Mouse (Mus musculus) heart, embryonic 10.5 days (tissue): ENCODE data around the gene Bcl11b. TPM values are rescaled to one million over a fixed set of nuclear protein-coding genes. Genes with fewer than 3 reads are reported as not detected.

ENCODE experiments used
- DNase-seq: peaks from one replicate; pipeline ENCODE4 v3.0.0-alpha.2; 2017; ENCODE audit warnings: low spot score
- H3K27ac ChIP-seq: fragments of 300-500 bp; sonication (generic); 2 replicates; pipeline ENCODE4 v1.5.1; 2016; ENCODE audit warnings: mild to moderate bottlenecking
- H3K27me3 ChIP-seq: fragments of 300-500 bp; sonication (generic); 2 replicates; pipeline ENCODE4 v1.6.1; 2016; ENCODE audit warnings: mild to moderate bottlenecking; ENCODE audit not compliant: poor library complexity, insufficient read depth, severe bottlenecking
- H3K36me3 ChIP-seq: fragments of 300-500 bp; sonication (generic); 2 replicates; pipeline ENCODE4 v1.6.1; 2016; ENCODE audit warnings: mild to moderate bottlenecking, moderate library complexity
- H3K4me1 ChIP-seq: fragments of 300-500 bp; sonication (generic); 2 replicates; pipeline ENCODE4 v1.6.1; 2016; ENCODE audit warnings: mild to moderate bottlenecking
- H3K4me3 ChIP-seq: fragments of 300-500 bp; sonication (generic); 2 replicates; pipeline ENCODE4 v1.5.1; 2016; ENCODE audit warnings: mild to moderate bottlenecking, moderate library complexity
- H3K9me3 ChIP-seq: fragments of 300-500 bp; sonication (generic); 2 replicates; pipeline ENCODE4 v1.6.1; 2016; ENCODE audit warnings: mild to moderate bottlenecking, moderate library complexity
- WGBS: fragments of 180-500 bp; shearing (Covaris S2); methylation state at CpG from one replicate; pipeline ENCODE4 v1.1.7; 2016; 5-methylcytosine and 5-hydroxymethylcytosine counted together
- polyA plus RNA-seq: library from polyadenylated mRNA; unstranded; fragments of >200 nt; fragmentation: Nextera tagmentation; extraction: Ambion mirVana; gene quantifications from 2 replicates; pipeline ENCODE4 v1.2.1, GENCODE M21; 2016

The Bcl11b gene
- polyA plus RNA-seq, 1 experiment from 2014 or later = 3.3 TPM

DNA sequence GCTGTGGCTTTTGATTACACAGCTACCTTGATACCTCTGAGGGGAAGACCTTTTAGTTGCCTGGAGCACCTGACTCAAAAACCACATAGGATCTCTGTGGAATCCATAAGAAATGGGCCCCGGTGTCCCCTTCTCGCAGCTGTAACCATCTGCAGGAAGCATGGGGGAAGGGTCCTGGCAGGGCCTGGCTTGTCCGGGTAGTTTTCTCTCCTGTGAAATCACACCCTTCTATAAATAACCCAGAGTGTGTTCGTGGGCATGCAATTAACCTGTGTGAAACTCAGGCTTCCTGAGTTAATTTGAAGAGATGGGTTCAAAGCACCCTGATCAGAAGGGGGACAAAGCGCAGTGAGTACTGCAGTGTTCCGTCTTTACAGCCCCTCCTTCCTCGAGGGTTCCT lies 40.5 kb downstream of the Bcl11b start:
- no peaks in the 10 kb centered on the region for H3K36me3 ChIP-seq
- no peaks in the 10 kb centered on the region for H3K9me3 ChIP-seq
- H3K27ac ChIP-seq = peak overlapping the region; percentile 30; the same call in 1 of the 2 replicates
- 45% methylated on average over 7 of the region's 7 CpGs for WGBS
- peaks cover 66% of the 10 kb centered on the region for H3K4me1 ChIP-seq
- no peak overlapping the region; the same call in 1 of the 2 replicates for H3K4me3 ChIP-seq
- peaks cover 18% of the 10 kb centered on the region; the same call in 1 of the 2 replicates for H3K27me3 ChIP-seq
- no peak for DNase-seq

GRCm38 (mm10) chr12:107961843-107962242 lies 41.6 kb downstream of the Bcl11b start:
- WGBS = 89% methylated on average over 15 of the region's 15 CpGs
- DNase-seq = no peak
- Histone ChIP-seq H3K9me3 (no peaks in the 10 kb centered on the region), H3K4me3 (no peak overlapping the region), H3K27me3 (peaks cover 18% of the 10 kb centered on the region; the same call in 1 of the 2 replicates), H3K36me3 (no peaks in the 10 kb centered on the region), H3K4me1 (peaks cover 58% of the 10 kb centered on the region), H3K27ac (no peak overlapping the region)

DNA sequence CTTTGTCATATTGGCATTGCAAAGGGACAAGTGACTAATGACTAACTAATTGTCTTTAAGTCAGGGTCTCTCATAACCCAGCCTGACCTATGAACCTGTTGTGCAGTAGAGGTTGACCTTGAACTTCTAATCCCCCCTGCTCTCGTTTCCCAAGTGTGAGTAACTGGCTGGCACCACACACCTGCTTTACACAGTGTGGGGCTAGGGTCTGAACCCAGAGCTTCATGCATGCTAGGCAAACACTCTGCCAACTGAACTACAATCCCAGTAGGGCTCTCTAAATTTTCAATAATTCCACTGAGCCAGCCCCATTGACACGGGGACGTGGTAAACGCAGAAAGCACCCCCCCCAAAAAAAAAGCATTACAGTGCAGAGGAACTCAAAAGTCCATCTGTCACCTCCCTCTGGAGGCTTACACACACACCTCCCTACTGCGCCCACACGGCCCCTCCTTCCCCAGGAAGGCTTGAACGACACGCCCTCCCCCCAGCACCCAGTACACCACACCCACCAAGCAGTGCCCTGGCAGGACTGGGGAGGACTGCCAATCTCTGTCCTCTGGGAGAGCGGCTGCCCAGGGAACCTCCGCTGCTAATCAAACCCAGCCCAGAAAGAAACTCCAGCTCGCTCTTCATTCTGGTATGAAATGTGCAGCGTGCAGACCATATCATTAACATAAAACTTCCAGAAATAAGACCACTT lies 42.5 kb downstream of the Bcl11b start:
- H3K4me1 ChIP-seq = peaks cover 57% of the 10 kb centered on the region
- H3K27me3 ChIP-seq = peaks cover 12% of the 10 kb centered on the region; the same call in 1 of the 2 replicates
- no peak for DNase-seq
- peak overlapping the region; percentile 64 for H3K27ac ChIP-seq
- H3K4me3 ChIP-seq = no peak overlapping the region
- H3K36me3 ChIP-seq = no peaks in the 10 kb centered on the region
- no peaks in the 10 kb centered on the region for H3K9me3 ChIP-seq
- 57% methylated on average over 12 of the region's 12 CpGs for WGBS

DNA sequence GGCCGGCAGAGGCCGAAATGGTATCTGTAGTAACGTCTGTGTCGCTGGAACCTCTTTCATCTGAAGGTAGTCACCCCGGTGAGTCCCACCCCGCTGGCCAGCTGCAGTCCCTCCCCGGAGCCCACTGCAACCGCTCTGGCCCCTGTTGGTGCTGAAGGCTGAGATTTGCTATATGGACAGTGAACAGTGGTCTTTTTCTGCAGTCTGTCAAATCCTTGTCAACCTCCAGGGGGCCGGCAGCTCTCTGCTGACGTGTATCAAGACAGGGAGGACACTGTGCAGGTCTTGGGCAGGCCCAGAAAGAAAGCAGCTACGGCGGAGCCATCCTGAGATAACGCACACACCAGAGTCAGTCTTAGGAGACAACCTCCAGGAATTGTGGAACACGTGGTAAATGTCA lies 43.0 kb downstream of the Bcl11b start:
- peaks cover 51% of the 10 kb centered on the region for H3K4me1 ChIP-seq
- H3K4me3 ChIP-seq = no peak overlapping the region
- 38% methylated on average over 14 of the region's 14 CpGs for WGBS

GRCm38 (mm10) chr12:107959872-107960271 lies 43.5 kb downstream of the Bcl11b start:
- DNase-seq = no peak
- WGBS = 71% methylated on average over 8 of the region's 8 CpGs
- Histone ChIP-seq H3K9me3 (no peaks in the 10 kb centered on the region), H3K27me3 (peaks cover 11% of the 10 kb centered on the region; the same call in 1 of the 2 replicates), H3K36me3 (no peaks in the 10 kb centered on the region), H3K27ac (no peak overlapping the region), H3K4me3 (no peak overlapping the region), H3K4me1 (peaks cover 48% of the 10 kb centered on the region)

More for the DNA sequence above, 43.0 kb downstream of the Bcl11b start:
- Histone ChIP-seq H3K27me3 (peaks cover 11% of the 10 kb centered on the region; the same call in 1 of the 2 replicates), H3K36me3 (no peaks in the 10 kb centered on the region), H3K27ac (peak overlapping the region; percentile 64), H3K9me3 (no peaks in the 10 kb centered on the region)
- peak; percentile 85 for DNase-seq

DNA sequence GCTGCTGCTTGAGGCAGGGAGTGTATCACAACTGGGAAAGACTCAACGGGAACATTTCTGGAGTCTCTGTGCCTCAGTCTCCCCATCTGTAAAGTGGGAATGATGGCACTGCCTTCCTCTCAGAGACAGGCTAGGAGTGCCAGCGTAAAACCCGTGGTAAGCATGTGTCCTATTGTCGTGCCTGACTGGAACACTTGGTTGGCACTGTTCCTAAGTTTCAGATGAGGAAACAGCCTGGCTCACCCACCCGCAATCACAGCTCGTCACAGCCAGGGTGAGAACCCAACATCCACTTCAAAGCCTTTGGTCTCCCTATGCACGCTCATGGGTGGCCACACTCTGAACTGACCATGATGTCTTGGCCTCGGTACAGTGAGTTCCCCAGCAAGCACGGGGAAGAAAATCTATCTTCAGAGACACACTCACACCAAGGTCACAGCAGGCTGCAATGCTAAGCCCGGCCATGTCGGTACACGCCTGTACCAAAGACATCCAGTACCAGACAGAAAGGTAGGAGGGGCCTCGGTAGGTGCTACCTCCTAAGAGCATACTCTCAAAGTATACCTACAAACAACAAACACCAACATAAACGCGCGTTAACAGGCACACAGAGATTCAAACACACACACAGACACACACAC lies 50.2 kb downstream of the Bcl11b start:
- H3K4me3 ChIP-seq = no peak overlapping the region
- H3K4me1 ChIP-seq = peaks cover 22% of the 10 kb centered on the region
- H3K36me3 ChIP-seq = no peaks in the 10 kb centered on the region
- H3K9me3 ChIP-seq = no peaks in the 10 kb centered on the region
- no peak overlapping the region for H3K27ac ChIP-seq
- 0 out of 2 replicates have a peak, but pooled peaks cover 8% of the 10 kb centered on the region for H3K27me3 ChIP-seq
- WGBS = 90% methylated on average over 16 of the region's 16 CpGs
- no peak for DNase-seq

GRCm38 (mm10) chr12:107952318-107952724 lies 51.1 kb downstream of the Bcl11b start:
- DNase-seq = no peak
- H3K27ac ChIP-seq = no peak overlapping the region
- peaks cover 22% of the 10 kb centered on the region for H3K4me1 ChIP-seq
- H3K9me3 ChIP-seq = no peaks in the 10 kb centered on the region
- WGBS = 80% methylated on average over 20 of the region's 20 CpGs
- no peak overlapping the region for H3K4me3 ChIP-seq
- H3K27me3 ChIP-seq = 0 out of 2 replicates have a peak, but pooled peaks cover 4% of the 10 kb centered on the region
- H3K36me3 ChIP-seq = no peaks in the 10 kb centered on the region

DNA sequence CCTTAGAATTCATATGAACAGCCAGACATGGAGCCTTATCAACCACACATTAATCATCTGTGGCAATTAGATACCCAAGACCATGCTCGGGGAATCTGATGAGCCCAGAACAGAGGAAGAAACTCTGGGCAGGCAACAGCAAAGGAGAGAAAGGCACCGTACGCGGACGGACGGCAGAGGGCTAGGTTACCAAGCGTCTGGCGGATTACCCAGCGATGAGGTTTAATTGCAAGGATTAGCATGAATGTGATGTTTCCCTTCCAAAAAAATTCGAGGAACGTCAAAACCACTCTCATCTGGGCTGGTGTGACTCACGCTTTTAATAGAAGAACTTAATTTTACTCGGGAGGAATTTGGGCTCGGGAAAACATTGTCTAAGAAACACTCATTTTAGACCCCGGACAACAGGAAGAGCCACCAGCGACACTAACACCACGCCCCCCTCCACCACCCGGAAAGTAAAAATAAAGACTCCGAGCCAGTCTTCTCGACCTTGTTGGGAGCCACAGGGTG lies 52.7 kb downstream of the Bcl11b start:
- WGBS = 70% methylated on average over 20 of the region's 20 CpGs
- H3K4me3 ChIP-seq = no peak overlapping the region
- H3K4me1 ChIP-seq = peaks cover 22% of the 10 kb centered on the region
- H3K9me3 ChIP-seq = no peaks in the 10 kb centered on the region
- no peaks in the 10 kb centered on the region for H3K36me3 ChIP-seq
- 0 out of 2 replicates have a peak, but pooled peaks cover 4% of the 10 kb centered on the region for H3K27me3 ChIP-seq
- no peak for DNase-seq
- H3K27ac ChIP-seq = no peak overlapping the region

GRCm38 (mm10) chr12:107949416-107949815 lies 54.0 kb downstream of the Bcl11b start:
- Histone ChIP-seq H3K4me3 (no peak overlapping the region), H3K4me1 (peaks cover 24% of the 10 kb centered on the region), H3K27ac (no peak overlapping the region), H3K9me3 (no peaks in the 10 kb centered on the region), H3K36me3 (no peaks in the 10 kb centered on the region), H3K27me3 (0 out of 2 replicates have a peak, but pooled peaks cover 4% of the 10 kb centered on the region)
- DNase-seq = no peak
- 86% methylated on average over 10 of the region's 10 CpGs for WGBS

GRCm38 (mm10) chr12:107942100-107942499 lies 61.3 kb downstream of the Bcl11b start:
- Histone ChIP-seq H3K27me3 (no peaks in the 10 kb centered on the region), H3K9me3 (no peaks in the 10 kb centered on the region), H3K36me3 (no peaks in the 10 kb centered on the region), H3K4me1 (peaks cover 28% of the 10 kb centered on the region), H3K27ac (peak overlapping the region; percentile 78), H3K4me3 (no peak overlapping the region)
- WGBS = 24% methylated on average over 7 of the region's 7 CpGs
- no peak for DNase-seq

- no peak overlapping the region for H3K27ac ChIP-seq
- 88% methylated on average over 9 of the region's 9 CpGs for WGBS
- H3K36me3 ChIP-seq = no peaks in the 10 kb centered on the region
- H3K4me3 ChIP-seq = no peak overlapping the region
- H3K4me1 ChIP-seq = peaks cover 28% of the 10 kb centered on the region
- no peaks in the 10 kb centered on the region for H3K27me3 ChIP-seq
- H3K9me3 ChIP-seq = no peaks in the 10 kb centered on the region
- DNase-seq = no peak
Measured at GRCm38 (mm10) chr12:107940774-107941173, 62.6 kb downstream of the Bcl11b start.

- Histone ChIP-seq H3K9me3 (no peaks in the 10 kb centered on the region), H3K27me3 (no peaks in the 10 kb centered on the region), H3K27ac (no peak overlapping the region), H3K36me3 (no peaks in the 10 kb centered on the region), H3K4me3 (no peak overlapping the region), H3K4me1 (peaks cover 22% of the 10 kb centered on the region)
- 64% methylated on average over 4 of the region's 4 CpGs for WGBS
- no peak for DNase-seq
Measured at GRCm38 (mm10) chr12:107939177-107939576, 64.2 kb downstream of the Bcl11b start.

GRCm38 (mm10) chr12:107936972-107937371 lies 66.4 kb downstream of the Bcl11b start:
- Histone ChIP-seq H3K9me3 (no peaks in the 10 kb centered on the region), H3K27ac (no peak overlapping the region), H3K36me3 (no peaks in the 10 kb centered on the region), H3K4me1 (peaks cover 17% of the 10 kb centered on the region), H3K27me3 (no peaks in the 10 kb centered on the region), H3K4me3 (no peak overlapping the region)
- WGBS = 77% methylated on average over 5 of the region's 5 CpGs
- no peak for DNase-seq
